Mouse (Mus musculus) lung, postnatal 0 days (tissue): ENCODE measurements around the gene Mgmt.

Experiments used
- CTCF ChIP-seq: IDR thresholded peaks from 2 replicates; pipeline ENCODE4 v1.5.1; 2016; ENCODE audit warnings: antibody characterized with exemption, mild to moderate bottlenecking
- EP300 ChIP-seq: IDR thresholded peaks from 2 replicates; pipeline ENCODE4 v1.6.1; 2016; ENCODE audit warnings: antibody characterized with exemption, mild to moderate bottlenecking, control low read depth

DNA sequence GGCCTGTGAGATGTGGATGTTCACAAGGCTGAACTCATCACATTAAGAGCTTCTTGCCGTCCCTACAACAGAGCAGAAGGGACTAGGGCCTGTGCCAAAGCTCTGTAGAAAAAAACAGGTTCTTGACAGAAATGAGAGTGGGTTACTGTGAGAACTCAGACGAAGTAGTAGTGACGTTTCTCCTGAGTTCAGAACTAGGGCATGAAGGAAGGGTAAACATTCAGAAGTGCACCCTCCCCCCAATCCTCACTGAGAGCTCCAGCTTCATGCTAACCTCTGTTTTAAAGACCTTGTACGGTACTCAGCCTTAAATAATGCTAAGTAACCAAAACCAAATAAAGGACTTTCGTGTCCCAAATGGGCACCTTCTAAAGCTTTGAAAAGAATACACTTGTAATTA is 143.5 kb downstream of the Mgmt start:
- TF ChIP-seq CTCF: no peak
- TF ChIP-seq EP300: no peak
